Mouse (Mus musculus) hindbrain, embryonic 10.5 days (tissue): ENCODE data around the gene Hepacam. TPM values are rescaled to one million over a fixed set of nuclear protein-coding genes. Genes with fewer than 3 reads are reported as not detected.

Source experiments
- DNase-seq: peaks from one replicate; pipeline ENCODE4 v3.0.0-alpha.2; 2017; ENCODE audit warnings: low spot score
- H3K27ac ChIP-seq: fragments of 300-500 bp; sonication (generic); 2 replicates; pipeline ENCODE4 v1.5.1; 2016; ENCODE audit warnings: mild to moderate bottlenecking, moderate library complexity
- H3K27me3 ChIP-seq: fragments of 300-500 bp; sonication (generic); 2 replicates; pipeline ENCODE4 v1.6.1; 2016; ENCODE audit warnings: mild to moderate bottlenecking; ENCODE audit not compliant: poor library complexity, insufficient read depth, severe bottlenecking
- H3K36me3 ChIP-seq: fragments of 300-500 bp; sonication (generic); 2 replicates; pipeline ENCODE4 v1.6.1; 2016; ENCODE audit warnings: mild to moderate bottlenecking, moderate library complexity
- H3K4me1 ChIP-seq: fragments of 300-500 bp; sonication (generic); replicated peaks from 2 replicates; pipeline ENCODE4 v1.6.1; 2016; ENCODE audit warnings: mild to moderate bottlenecking
- H3K4me3 ChIP-seq: fragments of 300-500 bp; sonication (generic); 2 replicates; pipeline ENCODE4 v1.5.1; 2016; ENCODE audit warnings: mild to moderate bottlenecking, moderate library complexity
- H3K9me3 ChIP-seq: fragments of 300-500 bp; sonication (generic); 2 replicates; pipeline ENCODE4 v1.6.1; 2016; ENCODE audit warnings: mild to moderate bottlenecking, moderate library complexity
- WGBS: fragments of 180-500 bp; shearing (Covaris S2); methylation state at CpG from one replicate; pipeline ENCODE4 v1.1.7; 2016; 5-methylcytosine and 5-hydroxymethylcytosine counted together
- polyA plus RNA-seq: library from polyadenylated mRNA; unstranded; fragments of >200 nt; fragmentation: Nextera tagmentation; extraction: Ambion mirVana; gene quantifications from 2 replicates; pipeline ENCODE4 v1.2.1, GENCODE M21; 2016

The Hepacam gene
- polyA plus RNA-seq, 1 experiment from 2014 or later: 0.51 TPM

DNA sequence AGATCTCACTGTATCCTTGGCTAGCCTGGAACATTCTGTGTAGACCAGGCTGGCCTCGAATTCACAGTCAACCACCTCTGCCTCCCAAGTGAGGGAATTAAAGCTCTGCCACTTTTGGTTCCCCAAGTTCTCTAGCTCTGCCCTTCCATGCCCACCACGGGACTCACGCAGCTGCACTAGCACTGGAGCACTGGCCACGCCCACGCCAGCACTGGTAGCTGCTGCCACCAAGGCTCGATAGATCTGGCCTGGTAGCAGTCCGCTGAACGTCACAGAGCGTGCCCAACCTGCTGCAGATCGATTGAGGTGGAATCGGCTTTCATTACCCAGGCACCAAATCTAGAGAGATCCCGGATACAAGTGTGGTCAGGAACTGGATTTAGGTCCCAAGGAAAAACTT, 54.1 kb downstream of the Hepacam start:
- peak overlapping the region; percentile 43 for H3K4me3 ChIP-seq
- peaks cover 73% of the 10 kb centered on the region for H3K27me3 ChIP-seq
- peaks cover 12% of the 10 kb centered on the region for H3K4me1 ChIP-seq
- H3K9me3 ChIP-seq: no peaks in the 10 kb centered on the region
- DNase-seq: no peak
- no peak overlapping the region for H3K27ac ChIP-seq
- no peaks in the 10 kb centered on the region for H3K36me3 ChIP-seq
- 21% methylated on average over 12 of the region's 12 CpGs for WGBS

GRCm38 (mm10) chr9:37429326-37429725, 62.2 kb downstream of the Hepacam start:
- WGBS: 17% methylated on average over 26 of the region's 26 CpGs
- H3K27me3 ChIP-seq: peaks cover 85% of the 10 kb centered on the region
- H3K4me3 ChIP-seq: peak overlapping the region; percentile 30
- H3K36me3 ChIP-seq: no peaks in the 10 kb centered on the region
- no peak for DNase-seq
- no peak overlapping the region for H3K27ac ChIP-seq
- H3K4me1 ChIP-seq: peaks cover 24% of the 10 kb centered on the region
- H3K9me3 ChIP-seq: no peaks in the 10 kb centered on the region

DNA sequence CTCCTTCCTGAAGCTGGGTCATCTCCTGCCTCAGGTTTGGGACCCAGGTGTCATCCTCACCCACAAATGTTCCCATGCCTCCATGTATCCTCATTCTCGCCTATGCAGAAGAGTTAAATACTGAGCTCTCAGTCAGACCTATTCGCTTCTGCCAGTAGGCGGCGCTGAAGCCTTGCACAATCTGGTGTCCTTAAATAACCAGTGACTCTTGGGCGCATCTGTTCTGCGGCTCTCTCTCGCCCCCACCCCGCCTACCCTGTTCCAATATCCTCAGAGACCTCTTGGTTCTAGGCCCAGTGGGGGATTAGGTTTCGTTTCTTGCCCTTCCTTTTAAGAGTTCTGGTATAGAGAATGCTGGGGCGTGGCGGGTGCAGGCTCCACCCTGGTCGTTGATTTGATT, 63.4 kb downstream of the Hepacam start:
- peak overlapping the region; percentile 30; the same call in 1 of the 2 replicates for H3K4me3 ChIP-seq
- no peak overlapping the region for H3K27ac ChIP-seq
- 1% methylated on average over 12 of the region's 12 CpGs for WGBS
- DNase-seq: peak; percentile 87
- peaks cover 94% of the 10 kb centered on the region for H3K27me3 ChIP-seq
- H3K9me3 ChIP-seq: no peaks in the 10 kb centered on the region
- no peaks in the 10 kb centered on the region for H3K36me3 ChIP-seq
- H3K4me1 ChIP-seq: peaks cover 28% of the 10 kb centered on the region

DNA sequence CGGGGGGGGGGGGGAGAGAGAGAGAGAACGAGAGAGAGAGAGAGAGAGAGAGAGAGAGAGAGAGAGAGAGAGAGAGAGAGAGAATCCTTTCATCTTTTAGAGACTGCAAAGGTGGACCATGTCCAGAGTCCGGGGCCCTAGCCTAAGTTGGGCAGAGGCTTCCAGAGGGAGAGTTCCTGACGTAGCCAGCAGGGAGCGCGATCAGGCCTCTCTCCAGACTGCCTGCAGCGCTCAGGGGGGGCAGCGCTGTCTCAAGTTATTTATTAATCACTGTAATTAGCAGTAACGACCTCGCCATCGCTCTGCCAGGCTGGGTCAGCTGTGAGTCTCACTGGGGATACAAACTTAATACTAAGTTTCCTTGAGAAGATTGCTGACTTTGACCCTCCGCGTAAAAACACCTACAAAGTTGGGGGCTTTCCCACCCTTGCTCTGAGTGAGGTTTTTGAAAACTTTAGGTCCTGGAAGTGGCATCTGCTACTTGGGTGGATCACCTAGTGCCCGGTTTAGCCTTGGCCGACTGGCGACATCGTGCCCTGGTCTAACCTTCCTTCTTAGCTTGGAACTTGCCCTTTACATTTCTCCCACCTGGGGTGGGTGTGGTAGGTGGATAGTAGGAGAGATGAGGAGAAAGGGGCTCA, 65.0 kb downstream of the Hepacam start:
- Histone ChIP-seq H3K36me3 (no peaks in the 10 kb centered on the region), H3K4me3 (peak overlapping the region; percentile 44), H3K4me1 (peaks cover 28% of the 10 kb centered on the region), H3K27me3 (peaks cover 98% of the 10 kb centered on the region), H3K27ac (peak overlapping the region; percentile 47; the same call in 1 of the 2 replicates), H3K9me3 (no peaks in the 10 kb centered on the region)
- peak; percentile 50 for DNase-seq
- WGBS: under 1% methylated on average over 16 of the region's 17 CpGs

DNA sequence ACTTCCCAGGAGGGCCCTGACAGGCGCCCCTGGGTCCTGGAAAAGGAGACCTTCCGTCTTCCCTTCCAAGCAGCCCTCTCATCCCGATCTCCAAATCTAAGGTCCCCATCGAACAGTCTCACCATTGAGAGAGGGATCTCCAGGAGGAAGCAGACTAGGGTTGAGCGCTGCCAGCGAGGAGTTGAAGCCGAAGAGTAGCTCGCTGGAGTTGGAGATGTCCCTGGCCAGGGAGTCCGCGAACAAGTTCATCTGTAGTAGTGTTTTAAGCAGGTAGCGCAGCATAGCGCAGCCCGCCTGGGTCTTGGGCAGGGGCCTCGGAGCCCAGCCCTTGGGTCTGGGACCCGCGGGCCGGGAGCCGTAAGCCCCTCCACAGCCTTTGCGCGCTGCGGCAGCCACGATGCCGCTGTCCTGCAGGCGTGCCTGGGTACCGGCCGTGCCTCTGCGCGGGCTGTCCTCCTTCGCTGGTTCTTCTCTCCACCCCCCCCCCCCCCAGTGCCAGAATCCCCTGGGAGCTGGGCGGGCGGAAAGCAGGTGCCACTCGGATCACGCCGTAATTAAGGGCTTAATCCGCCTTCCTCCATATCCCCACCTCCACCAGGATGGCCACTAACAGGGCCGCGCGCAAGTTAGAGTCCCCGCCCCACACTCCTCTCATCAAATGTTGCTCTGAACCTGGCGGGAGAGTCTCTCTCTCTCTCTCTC, 65.7 kb downstream of the Hepacam start, which contains the start of gene Robo3:
Gene Robo3, minus strand, starts transcription at position 527 of the 702 bp plus-strand sequence.
- H3K9me3 ChIP-seq: no peaks in the 10 kb centered on the region
- no peak for DNase-seq
- WGBS: under 1% methylated on average over 40 of the region's 40 CpGs
- H3K4me3 ChIP-seq: peak within 1 kb of the TSS; percentile 44
- H3K27me3 ChIP-seq: peaks cover 98% of the 10 kb centered on the region
- peaks cover 30% of the 10 kb centered on the region for H3K4me1 ChIP-seq
- H3K27ac ChIP-seq: peak within 1 kb of the TSS; percentile 47; the same call in 1 of the 2 replicates
- H3K36me3 ChIP-seq: no peaks in the 10 kb centered on the region

DNA sequence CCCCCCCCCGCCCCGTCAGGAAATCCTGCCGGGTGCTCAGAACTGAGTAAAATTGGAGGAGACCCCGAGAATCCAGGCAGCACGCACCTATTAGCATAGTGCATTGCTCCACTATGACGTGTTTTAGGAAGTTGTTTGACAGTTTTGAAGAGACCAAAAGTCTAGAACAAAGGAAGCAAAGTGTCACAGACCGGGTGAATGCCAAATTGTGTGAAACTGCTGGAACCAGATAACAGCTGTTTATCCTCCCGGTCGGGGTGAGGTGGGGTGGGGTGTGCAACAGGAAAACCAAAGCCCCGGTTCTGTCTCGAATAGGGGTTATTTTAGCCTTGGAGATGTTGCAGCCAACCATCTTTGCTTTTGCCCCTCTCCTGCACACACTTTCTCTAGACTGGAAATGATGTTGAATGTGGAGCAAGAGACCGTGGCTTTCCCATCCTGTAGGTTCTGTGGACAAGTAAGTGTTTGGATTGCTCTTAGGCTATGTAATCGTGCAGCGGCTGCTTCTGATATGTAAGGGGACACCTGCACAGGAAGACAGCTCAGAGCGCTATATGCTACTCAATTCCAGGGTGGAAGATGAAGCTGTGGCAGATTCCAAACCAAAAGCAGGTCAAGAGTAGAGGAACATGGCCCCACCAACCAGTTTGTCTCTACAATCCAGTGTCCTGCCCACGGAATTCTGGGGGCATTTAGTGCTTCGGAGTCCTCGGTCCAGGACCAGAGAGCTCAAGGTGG, 66.8 kb downstream of the Hepacam start:
- H3K4me1 ChIP-seq: peaks cover 36% of the 10 kb centered on the region
- H3K4me3 ChIP-seq: 0 out of 2 replicates have a peak overlapping the region, but pooled peaks have one; percentile 44
- H3K27ac ChIP-seq: no peak overlapping the region
- H3K27me3 ChIP-seq: peaks cover 98% of the 10 kb centered on the region
- WGBS: 2% methylated on average over 18 of the region's 18 CpGs
- no peaks in the 10 kb centered on the region for H3K9me3 ChIP-seq
- no peaks in the 10 kb centered on the region for H3K36me3 ChIP-seq
- no peak for DNase-seq

- WGBS: under 1% methylated on average over 14 of the region's 14 CpGs
- H3K36me3 ChIP-seq: no peaks in the 10 kb centered on the region
- H3K27ac ChIP-seq: no peak overlapping the region
- peaks cover 96% of the 10 kb centered on the region for H3K27me3 ChIP-seq
- DNase-seq: no peak
- H3K4me3 ChIP-seq: no peak overlapping the region
- H3K4me1 ChIP-seq: peaks cover 29% of the 10 kb centered on the region
- no peaks in the 10 kb centered on the region for H3K9me3 ChIP-seq
These were observed 67.8 kb downstream of the Hepacam start for GRCm38 (mm10) chr9:37434932-37435331.

DNA sequence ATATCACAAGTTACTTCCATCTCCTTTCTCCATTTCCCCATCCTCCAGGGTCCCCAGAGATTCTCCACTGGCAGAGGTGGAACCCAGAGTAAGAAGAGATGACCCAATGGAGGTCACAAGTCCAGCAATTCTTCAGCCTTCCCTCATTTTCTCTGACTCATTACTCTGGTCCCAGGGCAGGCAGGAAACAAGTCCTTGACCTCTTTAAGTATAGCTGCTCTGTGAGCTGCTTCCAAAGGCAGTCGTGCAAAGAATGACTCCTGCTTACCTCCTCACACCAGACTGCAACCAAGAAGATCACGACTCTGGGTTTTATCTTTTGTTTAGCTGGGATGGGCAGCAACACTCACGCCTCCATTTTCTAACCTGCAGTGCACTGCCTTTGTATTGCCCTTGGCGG, 68.5 kb downstream of the Hepacam start:
- DNase-seq: no peak
- peaks cover 28% of the 10 kb centered on the region for H3K4me1 ChIP-seq
- no peaks in the 10 kb centered on the region for H3K9me3 ChIP-seq
- peaks cover 90% of the 10 kb centered on the region for H3K27me3 ChIP-seq
- H3K27ac ChIP-seq: no peak overlapping the region
- no peaks in the 10 kb centered on the region for H3K36me3 ChIP-seq
- no peak overlapping the region for H3K4me3 ChIP-seq
- 4% methylated on average over 4 of the region's 4 CpGs for WGBS

Other genes with a start within 250 kb of the Hepacam start
- 35.0 and 40.3 TPM in 2 replicates for gene Pknox2, start 219.9 kb upstream of the Hepacam start, polyA plus RNA-seq
- 14.0 and 14.4 TPM in 2 replicates for gene Tmem218, start 159.1 kb upstream of the Hepacam start, polyA plus RNA-seq
- 2.0 and 2.4 TPM in 2 replicates for gene Slc37a2, start 111.6 kb upstream of the Hepacam start, polyA plus RNA-seq
- gene Ccdc15, start 18.9 kb upstream of the Hepacam start, polyA plus RNA-seq: 7.9 and 11.4 TPM in 2 replicates
- gene Robo4, start 34.5 kb downstream of the Hepacam start, polyA plus RNA-seq: 6.6 and 7.7 TPM in 2 replicates
- gene Robo3, start 65.9 kb downstream of the Hepacam start, polyA plus RNA-seq: 29.1 and 148 TPM in 2 replicates
- 36.8 and 40.0 TPM in 2 replicates for gene Msantd2, start 122.0 kb downstream of the Hepacam start, polyA plus RNA-seq
- gene Esam, start 160.7 kb downstream of the Hepacam start, polyA plus RNA-seq: 31.9 and 34.1 TPM in 2 replicates
- 0.60 and 0.78 TPM in 2 replicates for gene Vsig2, start 171.9 kb downstream of the Hepacam start, polyA plus RNA-seq
- 1.2 and 2.6 TPM in 2 replicates for gene Nrgn, start 185.6 kb downstream of the Hepacam start, polyA plus RNA-seq
- 6.0 and 8.2 TPM in 2 replicates for gene Siae, start 188.3 kb downstream of the Hepacam start, polyA plus RNA-seq
- 12.1 and 22.2 TPM in 2 replicates for gene Spa17, start 246.4 kb downstream of the Hepacam start, polyA plus RNA-seq